Mouse (Mus musculus): Measurements from ENCODE around the gene Grik1.

Grik1 gene

DNA sequence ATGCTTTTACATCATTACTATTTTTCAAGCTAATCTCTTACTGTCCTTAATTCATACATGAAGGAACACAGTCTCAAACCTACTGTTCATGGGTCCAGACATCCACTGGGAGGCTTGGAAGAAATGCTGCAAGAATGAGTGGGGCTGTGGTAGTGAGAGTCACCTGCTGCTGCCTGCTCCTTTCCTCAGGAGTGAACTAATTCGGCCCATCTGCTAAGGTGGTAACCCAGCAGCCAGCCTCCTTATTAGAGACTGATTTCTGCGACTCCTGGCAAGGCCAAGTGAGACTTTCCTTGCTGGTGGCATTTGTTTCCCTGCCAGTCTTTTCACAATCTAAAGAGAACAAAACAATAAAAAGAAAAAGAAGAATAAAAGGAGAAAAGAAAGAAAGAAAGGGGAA, 147.9 kb downstream of the Grik1 start:
- DNase-seq (ENCODE audit: low read depth, low spot score): no peak

DNA sequence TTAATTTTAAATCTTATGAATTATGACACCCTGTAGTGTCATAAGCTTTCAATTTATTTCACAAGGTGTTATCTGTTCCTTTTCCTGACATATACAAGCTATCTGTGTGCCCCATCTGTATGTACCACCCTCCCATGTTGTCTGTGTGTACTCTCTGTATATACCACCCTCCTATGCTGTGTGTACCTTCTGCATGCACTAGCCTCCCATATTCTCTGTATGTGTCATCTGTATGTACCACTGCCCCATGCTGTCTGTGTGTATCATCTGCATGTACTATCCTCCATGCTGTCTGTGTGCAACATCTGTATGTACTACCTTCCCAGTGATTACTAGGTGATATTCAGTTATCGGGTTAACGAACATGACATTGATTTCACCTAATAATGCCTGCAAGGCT, 148.5 kb downstream of the Grik1 start:
- DNase-seq (ENCODE audit: low read depth, low spot score): no peak

DNA sequence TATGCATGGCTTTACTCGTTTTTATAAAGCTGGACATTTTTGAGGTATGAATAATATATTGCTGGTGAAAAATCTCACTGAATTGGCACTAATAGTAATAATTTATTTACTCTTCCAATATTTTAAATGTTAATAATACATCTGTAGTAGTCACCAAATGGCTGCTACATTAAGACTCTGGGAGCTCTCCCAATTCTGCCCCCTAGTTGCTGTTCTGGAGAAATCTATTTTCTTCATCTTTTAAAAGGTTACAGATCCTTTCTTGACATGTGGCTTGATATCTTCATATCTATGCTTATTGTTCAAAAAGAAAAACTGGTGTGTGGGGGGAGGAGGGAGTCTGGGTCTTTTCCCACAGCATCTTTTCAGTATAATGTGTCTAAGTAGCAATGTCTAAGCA, 151.2 kb downstream of the Grik1 start:
- no peak for DNase-seq (ENCODE audit: low read depth, low spot score)

DNA sequence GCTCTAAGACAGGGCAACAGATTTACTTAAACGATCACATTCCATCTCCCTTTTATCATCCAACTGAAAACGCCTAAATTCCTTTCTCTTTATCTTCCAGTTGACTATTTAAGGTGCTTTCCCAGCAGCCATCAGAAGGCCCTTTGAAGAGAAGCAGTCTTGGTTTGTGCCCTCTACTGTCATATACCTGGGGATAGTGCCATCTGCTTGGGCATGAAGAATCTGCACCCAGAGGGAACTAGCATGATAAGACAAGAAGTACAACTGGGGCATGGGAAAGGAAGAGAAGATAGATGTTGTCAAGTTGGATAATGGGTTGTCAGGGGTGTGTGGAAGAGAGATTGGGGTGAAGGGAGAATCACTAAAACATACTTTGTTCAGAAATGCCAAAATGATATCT, 157.1 kb downstream of the Grik1 start:
- DNase-seq (ENCODE audit: low read depth, low spot score): no peak

DNA sequence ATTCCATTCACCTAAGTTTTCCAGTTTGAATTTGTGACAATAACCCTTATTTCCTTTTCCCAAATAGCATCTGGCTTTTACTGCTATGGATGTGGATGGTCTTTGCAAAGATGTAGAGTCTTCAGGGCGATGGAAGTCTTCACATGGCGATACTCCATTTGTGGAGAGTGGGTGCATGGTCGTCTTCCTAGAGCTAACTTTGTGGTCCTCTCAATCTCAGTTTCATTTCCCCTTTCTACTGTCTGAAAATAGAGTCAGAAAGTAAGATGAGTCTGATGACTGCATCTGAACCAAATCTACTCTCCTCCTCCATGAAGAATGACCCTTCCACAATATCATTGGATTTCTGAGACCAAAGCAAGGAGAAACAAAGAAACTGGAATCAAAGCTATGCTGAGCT, 159.0 kb downstream of the Grik1 start:
- no peak for DNase-seq (ENCODE audit: low read depth, low spot score)

DNA sequence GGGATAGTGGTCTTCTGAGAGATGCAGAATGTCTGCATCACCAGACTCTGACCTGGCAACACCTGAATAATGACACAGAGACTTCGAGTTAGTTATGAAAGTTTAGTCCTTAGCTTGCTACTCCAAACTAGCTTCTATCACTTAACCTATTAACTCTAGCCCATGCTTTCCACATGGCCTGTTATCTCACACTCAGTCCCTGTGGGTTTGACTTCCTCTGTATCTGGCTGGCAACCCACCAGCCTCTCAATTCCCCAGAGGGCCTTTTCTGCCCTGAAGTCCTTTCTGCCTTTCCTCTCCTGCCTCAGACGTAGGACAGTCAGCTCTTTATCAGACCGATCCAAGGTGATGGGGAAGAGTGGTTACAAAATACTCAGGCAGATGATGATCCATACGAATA, 165.0 kb downstream of the Grik1 start:
- no peak for DNase-seq (ENCODE audit: low read depth, low spot score)

DNA sequence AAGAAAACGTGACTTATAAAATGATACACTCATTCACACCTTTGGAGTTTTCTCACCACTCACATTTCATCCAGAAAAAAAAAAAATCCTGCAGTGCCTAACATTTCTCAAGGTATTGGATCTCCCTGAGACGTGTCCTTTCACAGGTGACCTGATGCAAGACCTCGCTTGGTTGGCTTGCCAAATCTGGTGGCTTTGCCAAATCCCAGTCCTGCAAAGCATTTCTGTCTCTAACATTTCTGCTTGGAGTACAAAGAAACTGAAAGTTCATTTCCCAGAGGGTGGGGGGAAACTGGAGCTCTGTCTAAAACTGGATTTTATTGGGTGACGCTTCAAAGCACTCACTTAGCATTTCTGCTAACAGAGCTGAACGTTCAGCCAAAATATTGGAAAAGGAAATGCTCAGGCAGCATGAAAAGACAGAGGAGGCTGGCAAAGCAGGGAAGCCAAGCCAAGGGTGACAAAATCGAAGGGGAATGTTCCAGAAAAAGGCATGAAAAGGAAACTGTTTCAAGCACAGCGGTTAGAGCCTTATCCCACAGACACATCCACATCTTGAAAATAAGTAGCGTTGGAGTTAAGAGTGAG, 177.4 kb downstream of the Grik1 start:
- no peak for DNase-seq (ENCODE audit: low read depth, low spot score)

DNA sequence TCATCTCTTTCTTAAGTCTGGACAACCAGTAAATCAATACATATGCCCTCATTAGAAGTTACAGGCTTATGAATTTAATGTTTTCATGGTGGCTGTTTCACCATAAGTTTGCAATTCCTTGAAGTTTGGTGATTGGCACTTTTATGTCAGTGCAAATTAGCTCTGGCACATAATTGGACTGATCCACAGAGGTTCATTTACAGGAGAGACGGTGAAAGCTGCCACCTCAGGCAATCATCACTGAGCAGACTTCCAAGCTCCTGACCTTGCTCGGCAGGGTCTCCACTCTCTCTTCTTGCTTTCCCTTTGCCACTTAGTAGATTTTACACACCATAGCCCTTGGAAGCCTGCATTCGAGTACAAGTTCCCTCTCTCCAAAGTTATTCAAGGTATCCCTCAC, 178.6 kb downstream of the Grik1 start:
- DNase-seq (ENCODE audit: low read depth, low spot score): no peak

DNA sequence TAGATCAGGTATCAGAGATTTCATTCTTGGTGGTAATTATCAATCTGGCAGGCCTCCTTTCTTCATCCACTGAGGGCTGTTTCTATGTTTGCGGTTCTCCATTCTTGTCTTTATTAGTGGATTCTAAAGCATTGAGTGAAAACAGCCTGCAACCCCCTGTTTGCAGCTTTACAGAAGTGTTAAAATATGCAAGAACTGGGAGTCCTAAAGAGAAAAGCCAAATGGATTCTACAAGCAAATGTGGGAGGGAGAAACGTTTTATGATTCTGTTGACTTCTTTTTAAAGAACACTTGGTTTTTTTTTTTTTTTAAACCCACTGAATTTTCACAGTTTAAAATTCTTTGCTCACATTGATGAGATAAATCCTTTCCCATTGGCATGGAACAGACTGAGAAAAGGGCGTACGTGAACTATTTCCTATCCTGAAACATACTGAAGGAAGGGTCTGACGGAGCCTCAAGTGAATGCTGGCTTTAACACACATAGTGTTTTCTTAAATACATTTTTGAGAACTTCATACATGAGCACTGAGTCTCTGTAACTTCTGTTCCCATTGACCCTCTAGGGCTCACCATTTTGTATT, 195.8 kb downstream of the Grik1 start:
- no peak for DNase-seq (ENCODE audit: low read depth, low spot score)

DNA sequence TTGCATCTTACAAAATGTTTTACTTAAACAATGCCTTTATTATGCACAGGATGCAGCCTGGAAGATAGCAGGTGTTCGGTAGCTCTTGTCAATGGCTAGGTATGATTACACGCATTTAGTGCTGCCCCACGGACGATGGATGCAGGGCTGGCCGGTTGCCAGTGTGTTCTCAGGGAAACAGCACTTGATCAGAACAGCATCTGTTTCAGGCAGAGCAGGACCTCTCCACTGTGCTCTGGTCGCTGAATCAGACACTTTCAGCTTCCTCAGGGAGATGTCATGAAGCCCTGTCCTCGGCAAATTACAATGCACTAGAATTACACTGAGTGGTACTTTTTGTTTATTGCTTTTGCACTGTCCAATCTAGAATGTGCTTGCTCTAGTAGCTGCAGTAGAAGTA, 202.8 kb downstream of the Grik1 start:
- no peak for DNase-seq (ENCODE audit: low read depth, low spot score)

DNA sequence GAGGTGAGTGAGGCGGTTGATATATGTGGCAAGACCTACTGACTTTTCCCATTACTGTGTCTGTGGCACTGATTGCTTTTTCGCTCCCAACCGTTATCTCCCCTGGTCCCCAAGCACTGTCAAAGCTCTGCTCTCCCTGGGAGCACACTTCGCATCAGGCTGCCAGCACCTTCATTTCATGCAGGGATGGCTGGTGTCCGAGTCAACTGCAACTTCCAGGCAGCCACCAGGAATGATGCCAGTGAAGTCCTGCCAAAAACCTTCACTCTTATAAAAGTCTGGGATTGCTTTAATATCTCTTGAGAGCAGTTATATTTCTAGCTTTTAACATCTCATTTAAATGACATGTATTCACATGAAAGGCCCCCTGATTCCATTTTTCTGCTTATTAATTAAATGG, 215.3 kb downstream of the Grik1 start:
- DNase-seq (ENCODE audit: low read depth, low spot score): no peak

DNA sequence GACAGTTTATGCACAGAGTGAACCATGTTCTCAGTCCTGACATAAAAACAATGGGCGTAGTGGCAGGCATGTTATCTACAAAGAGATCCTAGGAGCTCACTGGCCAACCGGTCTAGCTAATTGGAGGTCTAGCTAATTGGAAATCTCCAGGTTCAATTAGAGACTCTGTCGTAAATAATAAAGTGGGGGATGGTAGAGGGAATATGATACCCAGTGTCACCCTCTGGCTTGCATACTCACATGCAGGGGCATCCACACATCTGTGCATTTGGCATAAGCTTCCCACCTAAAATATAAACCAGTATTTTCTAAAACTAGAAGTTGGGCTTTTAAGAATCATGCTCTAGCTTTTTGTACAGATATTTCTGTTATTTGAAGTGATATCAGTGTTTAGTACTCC, 229.1 kb downstream of the Grik1 start:
- DNase-seq (ENCODE audit: low read depth, low spot score): no peak

DNA sequence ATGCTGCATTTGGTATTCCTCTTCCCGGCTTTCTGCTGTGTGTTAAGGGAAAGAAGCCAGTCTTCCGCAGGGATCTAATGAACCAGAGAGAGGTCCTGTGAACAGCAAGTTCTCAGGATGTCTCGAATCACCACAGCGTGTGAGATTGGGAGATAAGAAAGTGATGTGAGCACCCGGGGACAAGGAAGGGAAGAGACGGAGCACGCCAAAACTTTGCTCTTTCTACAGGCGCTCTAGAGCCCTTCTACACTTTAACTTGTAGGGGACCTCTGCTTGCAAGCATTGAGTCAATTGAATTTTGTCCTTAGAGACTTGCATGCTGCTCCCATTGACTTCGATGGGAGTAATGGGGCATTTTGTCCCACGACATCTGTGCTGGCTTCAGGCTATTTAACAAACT, 241.9 kb downstream of the Grik1 start:
- no peak for DNase-seq (ENCODE audit: low read depth, low spot score)

DNA sequence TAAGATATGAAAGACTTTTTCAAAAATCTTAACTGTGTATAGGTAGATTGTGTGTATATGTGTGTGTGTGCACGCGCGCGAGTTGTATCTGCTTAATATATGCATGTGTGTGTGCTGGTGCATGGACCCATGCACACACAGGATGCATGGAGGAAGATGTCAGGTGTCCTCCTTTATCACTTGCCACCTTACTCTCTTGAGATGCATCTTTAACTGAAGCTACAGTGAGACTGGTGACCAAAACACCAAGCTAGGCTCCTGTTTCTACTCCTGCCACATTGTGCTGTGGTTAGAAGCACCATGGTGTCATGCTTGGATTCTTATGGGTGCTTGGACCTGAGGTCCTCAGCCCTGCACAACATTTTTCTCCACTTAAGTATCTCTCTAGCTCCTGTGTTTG, 245.7 kb downstream of the Grik1 start:
- no peak for DNase-seq (ENCODE audit: low read depth, low spot score)

DNA sequence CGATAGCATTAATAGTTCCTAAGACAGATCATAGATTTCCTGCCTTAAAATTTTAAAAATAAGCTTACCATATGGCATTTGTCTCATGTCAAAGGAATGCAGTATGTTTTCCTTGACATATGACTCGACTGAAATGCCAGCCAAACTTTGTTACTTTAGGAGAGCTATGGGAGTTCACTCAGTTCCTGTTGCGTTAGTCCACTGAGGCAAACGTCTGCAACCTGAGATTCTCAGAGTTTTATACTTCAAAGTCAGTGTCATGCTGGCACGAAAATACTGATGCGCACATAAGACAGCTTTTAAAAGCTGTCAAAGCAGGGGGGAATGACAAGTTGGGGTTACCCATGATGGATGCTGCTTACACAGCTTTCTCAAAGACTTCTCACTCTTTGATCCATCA, 247.6 kb downstream of the Grik1 start:
- DNase-seq (ENCODE audit: low read depth, low spot score): no peak

DNA sequence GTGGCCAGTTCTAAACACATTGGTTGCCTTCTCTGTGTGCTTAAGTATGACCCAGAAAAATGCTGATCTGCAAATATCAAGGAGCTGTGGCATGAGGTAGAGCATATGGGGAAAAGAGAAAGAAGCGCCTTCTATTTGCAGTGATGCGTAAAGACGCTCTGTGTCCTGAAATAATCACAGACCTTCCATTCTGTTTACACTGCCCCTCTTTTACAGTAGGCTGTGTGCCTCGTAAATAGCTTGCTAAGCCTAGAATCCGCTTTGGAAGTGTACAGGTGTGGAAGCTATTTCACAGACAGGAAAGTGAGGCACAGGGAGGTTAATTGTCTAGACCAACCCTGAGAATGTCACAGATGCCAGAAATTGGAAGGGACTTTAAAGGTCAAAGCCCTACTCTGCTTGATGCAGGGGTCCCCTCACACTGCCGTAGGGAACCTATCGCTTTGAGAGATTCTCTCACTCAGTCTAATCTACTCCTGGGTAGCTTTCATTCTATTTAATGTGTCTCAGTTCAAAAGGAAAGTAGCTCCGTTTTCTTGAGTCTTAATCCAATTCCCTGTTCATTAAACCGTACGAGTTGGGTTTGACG, 251.5 kb downstream of the Grik1 start:
- no peak for DNase-seq (ENCODE audit: low read depth, low spot score)

DNA sequence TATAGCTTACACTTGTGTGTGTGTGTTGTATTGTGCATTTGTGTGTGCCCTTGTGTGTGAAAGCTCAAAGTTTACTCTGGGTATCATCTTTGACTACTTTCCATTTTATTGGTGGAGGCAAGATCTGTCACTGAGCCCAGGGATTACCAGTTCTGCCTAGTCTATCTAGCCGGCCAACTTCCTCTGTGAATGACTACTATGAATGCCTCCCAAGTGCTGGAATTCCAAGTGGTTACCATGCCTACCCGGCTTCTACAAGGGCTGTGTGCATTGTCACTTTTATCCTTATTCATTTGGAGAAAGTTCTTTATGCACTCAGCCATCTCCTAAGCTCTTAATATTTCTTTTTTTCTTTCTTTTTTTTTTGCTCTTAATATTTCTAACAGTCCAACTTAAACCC, 301.3 kb downstream of the Grik1 start:
- DNase-seq (ENCODE audit: low read depth, low spot score): no peak

DNA sequence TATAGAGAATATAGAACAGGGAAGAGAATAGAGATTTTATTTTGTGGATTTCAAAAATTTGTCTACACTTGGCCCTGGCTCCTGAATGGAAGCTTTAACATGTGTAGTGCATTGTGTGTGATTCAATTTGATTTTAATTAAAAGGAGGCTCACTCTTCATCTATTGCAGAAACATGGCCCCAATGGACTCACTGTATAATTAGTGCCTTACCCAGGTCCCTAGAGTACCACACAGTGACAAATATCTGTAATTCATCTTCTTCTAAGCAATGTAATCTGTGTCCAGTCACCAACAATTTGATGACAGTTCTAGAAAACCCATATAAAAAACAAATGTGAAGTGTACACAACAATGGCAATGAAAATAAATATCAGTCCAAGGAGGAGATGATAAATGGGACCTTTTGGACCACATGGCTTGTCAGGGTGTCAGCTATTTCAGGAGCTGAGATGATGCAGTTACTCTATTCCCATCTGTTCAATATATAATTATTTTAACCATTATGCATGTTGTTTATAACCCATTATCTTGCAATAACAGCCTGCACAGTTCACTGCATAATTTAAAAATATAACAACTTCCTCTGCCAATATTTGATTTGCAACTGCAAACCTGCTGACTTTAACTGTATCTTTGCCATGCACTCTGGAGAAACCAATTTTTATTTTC, 305.7 kb downstream of the Grik1 start:
- DNase-seq (ENCODE audit: low read depth, low spot score): no peak

DNA sequence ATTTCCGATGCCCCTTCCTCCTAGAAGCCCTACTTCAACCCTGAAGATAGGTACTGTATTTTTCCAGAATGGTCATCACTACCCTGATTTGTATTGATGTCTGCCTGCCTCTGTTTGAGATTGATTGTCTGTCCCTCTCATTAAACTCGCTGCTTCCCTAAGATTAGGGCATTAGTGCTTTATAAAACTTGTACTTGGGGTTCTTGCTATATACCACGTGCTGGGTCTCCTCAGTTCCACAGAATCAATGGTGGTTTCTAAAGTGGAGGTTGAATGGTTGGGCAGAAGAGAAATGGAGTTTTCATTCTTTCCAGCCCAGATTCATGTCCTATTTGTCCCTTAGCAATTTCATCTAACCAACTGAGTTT, 316.0 kb downstream of the Grik1 start:
- no peak for DNase-seq (ENCODE audit: low read depth, low spot score)

DNA sequence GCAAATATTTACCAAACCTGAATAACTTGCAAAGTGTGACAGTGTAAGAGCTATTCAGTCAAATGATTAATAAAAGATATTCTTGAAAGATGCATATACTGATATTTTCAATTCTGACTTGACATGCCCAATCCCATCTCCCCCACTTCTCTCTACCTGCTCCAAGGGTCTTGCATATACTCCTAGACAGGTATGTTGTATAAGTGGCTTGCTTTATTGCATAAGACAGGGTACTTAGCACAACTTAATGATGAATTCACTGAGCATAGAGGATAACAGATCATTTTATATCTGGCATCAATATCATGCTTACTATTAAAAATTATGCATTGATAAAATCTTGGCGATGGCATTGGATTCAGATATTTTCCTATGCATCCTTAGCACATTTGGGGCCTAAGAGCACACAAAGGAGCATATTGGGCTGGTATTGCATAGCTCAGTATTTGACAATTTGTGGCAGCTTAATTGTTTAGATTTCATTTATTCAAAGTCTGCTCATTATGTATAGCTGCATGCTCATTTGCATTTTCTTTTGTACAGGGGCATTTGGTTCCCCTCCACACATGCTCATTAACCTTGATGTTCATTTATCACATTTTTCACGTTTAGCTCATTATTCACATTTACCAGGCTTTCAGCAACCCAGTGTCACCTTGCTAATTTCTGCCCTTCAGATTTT, 316.5 kb downstream of the Grik1 start:
- DNase-seq (ENCODE audit: low read depth, low spot score): no peak

DNA sequence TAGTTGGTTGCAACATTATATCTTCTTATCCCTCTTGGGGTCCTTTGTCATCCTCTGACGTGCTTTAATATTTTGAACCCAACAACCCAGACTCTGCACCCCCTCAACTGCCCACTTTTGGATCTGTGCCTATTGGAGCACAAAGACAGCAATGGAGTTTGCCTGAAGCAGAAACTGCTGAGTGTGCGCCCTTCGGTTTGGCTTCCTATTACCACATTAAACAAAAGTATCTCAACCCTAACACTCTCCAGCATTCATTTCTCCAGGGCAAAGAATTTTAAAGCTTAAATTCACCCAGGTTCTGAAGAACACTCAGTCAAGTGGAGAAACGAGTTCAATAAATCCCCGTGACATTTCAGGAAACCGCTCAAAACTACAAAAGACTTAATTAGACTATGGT, 318.2 kb downstream of the Grik1 start:
- DNase-seq (ENCODE audit: low read depth, low spot score): no peak

DNA sequence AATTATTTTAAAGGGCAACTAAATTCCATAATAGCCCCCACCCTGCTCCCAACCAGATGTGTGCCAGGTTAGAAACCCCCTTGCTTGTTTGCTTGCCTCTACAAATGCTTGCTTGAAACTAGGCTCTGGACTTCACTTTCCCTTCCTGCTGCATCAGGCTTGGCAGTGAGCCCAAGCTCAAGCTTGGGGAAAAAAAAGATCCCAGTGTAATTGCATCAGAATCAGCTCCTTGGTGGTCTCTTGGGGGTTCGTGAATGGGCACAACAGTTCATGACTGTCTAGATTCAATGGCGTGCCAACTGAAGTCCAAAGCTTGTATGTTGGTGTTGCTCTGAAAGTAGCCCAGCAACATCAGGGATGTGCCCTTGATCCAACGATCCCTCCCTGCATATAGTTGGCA, 320.1 kb downstream of the Grik1 start:
- no peak for DNase-seq (ENCODE audit: low read depth, low spot score)

DNA sequence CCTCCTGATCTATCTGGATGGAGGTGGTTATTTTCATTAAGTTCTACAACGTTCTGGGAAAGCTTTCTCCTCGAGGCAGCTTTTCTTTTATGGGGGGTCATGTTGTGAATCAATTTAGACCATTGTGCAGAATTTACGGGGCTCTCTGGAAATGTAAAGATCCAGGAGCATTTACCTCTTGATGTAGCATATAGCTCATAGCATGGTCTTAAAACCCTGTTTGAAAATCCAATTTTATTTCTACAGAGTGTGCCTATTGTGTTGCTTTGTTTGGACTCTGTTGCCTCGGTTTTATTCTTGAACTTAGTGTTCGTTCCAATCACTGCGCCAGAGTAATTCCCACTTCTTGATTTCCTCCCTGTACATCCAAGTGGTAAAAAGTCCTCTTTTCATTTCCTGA, 328.6 kb downstream of the Grik1 start:
- no peak for DNase-seq (ENCODE audit: low read depth, low spot score)

All from A20 (cell line).